Mouse (Mus musculus) lung, adult 2 months (tissue): ENCODE measurements around the gene Snx29.

Source experiments
- CTCF ChIP-seq: fragments of 200-500 bp; IDR thresholded peaks from 2 replicates; pipeline ENCODE4 v1.5.1; 2011; ENCODE audit warnings: mild to moderate bottlenecking, low read length, control low read depth; ENCODE audit not compliant: insufficient read depth
- POLR2A ChIP-seq: fragments of 200-500 bp; IDR thresholded peaks from 2 replicates; pipeline ENCODE4 v1.6.1; 2011; ENCODE audit warnings: low read depth, mild to moderate bottlenecking, control low read depth, low read length, borderline replicate concordance; ENCODE audit errors: extremely low read depth

DNA sequence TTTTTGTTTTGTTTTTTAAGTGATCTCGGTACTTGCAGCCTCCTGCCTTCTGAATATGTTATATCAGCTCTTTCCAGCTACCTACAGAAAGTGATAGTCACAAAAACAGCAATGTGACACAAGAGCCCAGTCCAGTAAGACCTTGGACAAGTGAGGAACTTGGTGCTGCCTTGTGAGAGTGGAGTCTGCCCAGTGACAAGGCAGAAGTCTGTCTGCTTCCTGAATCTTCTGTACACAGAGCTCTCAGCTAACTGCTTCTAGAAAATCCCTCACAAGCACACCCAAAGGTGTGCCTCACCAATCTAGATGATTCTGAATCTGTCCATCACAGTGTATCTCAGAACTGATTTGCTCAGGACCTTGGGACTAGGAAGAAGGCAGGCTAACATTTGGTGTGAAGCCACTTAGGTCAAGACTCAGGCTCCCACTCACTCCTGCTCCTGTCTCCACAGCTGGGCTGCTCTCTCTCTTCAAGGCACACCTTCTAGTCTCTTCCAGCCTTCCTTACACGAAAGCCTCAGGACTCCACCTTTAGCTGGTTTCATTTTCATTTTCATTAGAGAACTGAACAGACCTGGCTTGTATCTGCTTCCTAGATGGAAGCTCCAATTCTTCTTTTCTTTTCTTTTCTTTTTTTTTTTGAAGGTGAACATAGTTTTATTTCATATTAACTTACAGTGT lies 330.1 kb downstream of the Snx29 start:
- TF ChIP-seq CTCF = no peak
- no peak for TF ChIP-seq POLR2A
